Mouse (Mus musculus) 416B (cell line): ENCODE measurements around the gene Tmem204.
A peak's percentile ranks its signal among the peaks of the same experiment; 100 is the strongest.

Experiments used
- DNase-seq: peaks from one replicate; pipeline ENCODE4 v3.0.0; 2011; ENCODE audit warnings: low read depth

Gene Tmem204

GRCm38 (mm10) chr17:25084835-25085385, 1.5 kb upstream of the Tmem204 start:
- no peak for DNase-seq

- DNase-seq, result no peak
Observed at GRCm38 (mm10) chr17:25082887-25083286, 504 bp downstream of the Tmem204 start.

GRCm38 (mm10) chr17:25082081-25082847, 1.1 kb downstream of the Tmem204 start:
- DNase-seq, result peak; percentile 39

GRCm38 (mm10) chr17:25080960-25081381, 2.4 kb downstream of the Tmem204 start:
- DNase-seq, result no peak

DNA sequence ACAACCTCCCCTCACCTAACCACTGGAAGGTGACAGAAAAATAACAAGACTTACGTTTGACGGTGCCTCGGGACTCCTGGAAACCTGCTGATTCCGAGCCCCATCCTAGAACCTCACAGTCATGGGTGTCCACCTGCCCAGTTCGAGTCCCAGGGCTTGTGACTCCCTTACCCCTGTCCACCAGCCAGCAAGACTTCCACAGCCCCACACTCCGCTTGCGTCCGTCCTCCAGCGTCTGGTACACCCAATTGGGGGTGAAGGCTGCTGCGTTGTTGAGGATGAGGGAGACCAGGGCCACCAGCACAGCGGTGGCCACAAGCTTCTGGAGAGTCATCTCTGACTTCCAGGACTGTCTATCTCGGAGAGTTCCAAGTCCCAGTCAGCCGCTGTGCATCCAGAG, 3.2 kb downstream of the Tmem204 start:
- DNase-seq, result no peak

DNA sequence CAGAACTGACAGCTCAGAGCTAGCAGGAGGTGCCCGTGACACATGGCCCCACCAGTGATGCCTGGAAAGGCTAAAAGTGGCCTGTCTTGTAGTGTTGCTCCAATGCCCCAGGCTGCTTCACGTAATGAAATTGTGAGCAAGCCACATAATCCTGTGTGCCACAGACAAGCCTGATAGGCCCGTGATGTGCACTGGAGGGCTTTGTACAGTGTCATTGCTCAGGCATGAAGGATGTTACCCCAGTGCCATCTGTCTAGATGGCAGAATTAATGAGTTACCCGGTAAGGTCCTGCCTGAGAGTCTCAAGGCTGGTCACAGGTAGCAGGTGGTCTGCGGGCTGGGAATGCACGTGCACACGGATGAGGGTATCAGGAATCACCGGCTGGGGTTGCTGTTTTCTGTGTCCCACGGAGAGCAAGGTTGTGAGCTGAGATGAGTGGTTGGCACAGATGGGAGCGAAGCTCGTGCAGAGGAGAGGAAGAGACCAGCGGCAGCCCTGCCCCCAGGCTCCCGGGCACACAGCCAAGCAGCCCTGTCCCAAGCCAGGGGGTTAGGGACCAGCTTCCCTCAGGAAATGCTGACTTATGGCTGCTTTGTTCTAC, 5.5 kb downstream of the Tmem204 start:
- peak; percentile 58 for DNase-seq

DNA sequence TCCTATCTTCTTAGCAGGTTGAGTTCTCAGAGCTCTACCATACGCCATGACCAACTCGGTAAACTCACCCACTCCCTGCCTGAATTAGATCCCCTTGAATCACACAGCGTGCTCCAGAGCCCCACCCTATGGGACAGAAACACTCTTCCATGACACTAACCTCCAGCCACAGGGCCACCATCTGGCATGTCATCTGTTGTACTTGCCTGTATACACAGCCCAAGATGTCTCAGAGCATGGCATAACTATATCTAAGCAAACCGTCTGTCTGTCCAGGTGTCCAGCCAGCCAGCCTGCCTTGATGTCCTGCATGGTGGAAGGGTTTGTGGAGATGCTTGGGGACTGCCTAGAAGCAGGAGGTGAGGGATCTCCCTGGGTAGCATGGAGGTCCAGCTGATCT, 6.5 kb downstream of the Tmem204 start:
- DNase-seq, result no peak

DNA sequence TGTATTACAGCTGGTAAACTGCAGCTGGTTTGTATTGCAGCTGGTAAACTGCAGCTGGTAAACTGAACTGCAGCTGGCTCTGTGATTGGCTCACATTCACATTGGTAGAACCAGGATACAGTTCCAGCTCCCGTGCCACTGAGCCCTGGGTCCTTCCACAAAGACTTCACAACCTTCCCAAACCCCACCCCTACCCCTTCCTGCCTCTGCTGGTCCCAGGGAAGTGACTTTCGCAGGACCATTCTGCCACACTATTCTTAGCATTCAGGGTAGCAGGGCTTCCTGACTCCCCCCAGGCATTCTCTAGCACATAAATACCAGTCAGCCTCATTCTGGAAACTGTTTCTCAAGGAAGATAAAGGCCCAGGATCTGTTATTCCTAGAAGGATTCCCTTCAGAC, 14.7 kb downstream of the Tmem204 start:
- DNase-seq, result no peak

- no peak for DNase-seq
Observed at GRCm38 (mm10) chr17:25067442-25067851, 15.9 kb downstream of the Tmem204 start.

- no peak for DNase-seq
Observed at GRCm38 (mm10) chr17:25066595-25066994, 16.8 kb downstream of the Tmem204 start.

DNA sequence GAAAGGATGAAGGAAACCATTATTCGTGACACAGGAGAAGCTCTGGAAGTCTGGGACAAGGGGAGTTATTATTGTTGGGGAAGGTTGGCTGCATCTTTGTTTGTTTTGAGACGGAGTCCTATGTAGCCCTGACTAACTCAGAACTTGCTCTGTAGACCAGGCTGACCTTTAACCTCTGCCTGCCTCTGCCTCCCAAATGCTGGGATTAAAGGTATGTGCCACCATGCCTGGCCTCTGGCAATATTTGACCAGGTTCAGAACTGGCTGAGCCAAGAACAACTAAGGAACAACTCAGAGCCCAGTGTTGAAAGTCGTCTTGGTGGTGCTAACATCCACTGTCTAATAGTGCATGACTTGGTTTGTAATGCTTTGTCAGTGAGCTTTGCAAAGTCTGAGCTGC, 18.2 kb downstream of the Tmem204 start:
- no peak for DNase-seq

GRCm38 (mm10) chr17:25064351-25064750, 19.0 kb downstream of the Tmem204 start:
- DNase-seq, result no peak

DNA sequence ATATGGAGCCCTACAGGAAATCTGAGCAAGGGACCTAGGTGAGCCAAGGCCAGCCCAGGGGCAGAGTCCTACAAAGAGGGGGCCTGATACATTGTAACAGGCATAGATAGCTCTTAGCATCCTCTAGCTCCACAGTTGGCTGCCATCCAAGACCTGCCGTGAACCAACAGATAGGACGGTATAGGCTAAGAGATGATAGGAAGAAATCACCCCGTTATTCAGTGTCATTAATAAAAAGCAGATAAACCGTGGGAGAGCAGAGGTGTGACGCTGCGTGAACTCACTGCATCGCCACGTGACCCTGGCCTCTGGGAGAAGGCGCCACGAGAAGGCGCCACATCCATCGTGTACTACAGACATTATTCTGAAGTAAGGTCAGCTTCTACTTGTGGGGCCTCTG, 19.5 kb downstream of the Tmem204 start:
- no peak for DNase-seq

GRCm38 (mm10) chr17:25063261-25063660, 20.1 kb downstream of the Tmem204 start:
- DNase-seq, result no peak

DNA sequence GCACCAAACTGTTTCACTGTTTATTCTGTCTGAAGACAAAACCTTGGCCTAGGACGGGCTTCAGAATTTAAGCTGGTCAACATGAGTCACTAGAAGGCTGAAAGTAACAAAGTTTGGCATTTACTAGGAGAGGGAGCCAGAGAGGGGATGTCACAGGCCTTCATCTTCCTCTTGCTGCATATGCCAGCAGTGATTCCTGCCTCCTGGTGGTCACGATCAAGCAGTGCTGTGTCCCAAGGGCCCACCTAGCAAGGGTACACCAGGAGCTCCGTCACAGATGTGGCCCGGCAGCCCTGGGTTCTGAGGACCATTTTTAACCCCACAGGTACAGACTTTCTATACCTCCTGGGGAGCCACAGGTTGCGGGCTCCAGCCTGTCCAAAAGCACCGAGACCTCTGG, 26.4 kb downstream of the Tmem204 start:
- no peak for DNase-seq

DNA sequence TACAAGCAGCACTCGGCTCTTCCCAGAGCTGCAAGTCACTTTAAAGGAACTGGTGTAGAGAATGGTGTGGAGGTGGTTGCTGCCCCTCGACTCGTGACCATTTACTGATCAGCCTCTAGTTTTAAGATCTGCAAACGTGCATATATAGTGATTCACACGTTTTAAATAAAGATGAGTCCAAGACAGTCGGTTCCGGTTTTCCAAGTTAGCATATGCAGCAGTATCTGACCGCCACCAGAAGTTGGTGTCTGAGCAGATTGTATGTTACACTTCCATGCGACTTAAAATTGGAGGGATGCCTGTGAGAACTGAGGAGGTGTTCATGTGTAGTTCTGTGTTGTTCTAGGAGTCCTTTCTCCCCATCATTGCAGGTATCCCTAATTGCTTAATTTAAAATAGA, 30.1 kb downstream of the Tmem204 start:
- DNase-seq, result no peak

- no peak for DNase-seq
Observed at GRCm38 (mm10) chr17:25047143-25047542, 36.2 kb downstream of the Tmem204 start.

GRCm38 (mm10) chr17:25045281-25045680, 38.1 kb downstream of the Tmem204 start:
- DNase-seq, result no peak

GRCm38 (mm10) chr17:25044879-25045278, 38.5 kb downstream of the Tmem204 start:
- DNase-seq, result no peak

- DNase-seq, result peak; percentile 37
Observed at GRCm38 (mm10) chr17:25036183-25036582, 47.2 kb downstream of the Tmem204 start.

GRCm38 (mm10) chr17:25016292-25017132, 66.9 kb downstream of the Tmem204 start:
- DNase-seq, result peak; percentile 90

DNA sequence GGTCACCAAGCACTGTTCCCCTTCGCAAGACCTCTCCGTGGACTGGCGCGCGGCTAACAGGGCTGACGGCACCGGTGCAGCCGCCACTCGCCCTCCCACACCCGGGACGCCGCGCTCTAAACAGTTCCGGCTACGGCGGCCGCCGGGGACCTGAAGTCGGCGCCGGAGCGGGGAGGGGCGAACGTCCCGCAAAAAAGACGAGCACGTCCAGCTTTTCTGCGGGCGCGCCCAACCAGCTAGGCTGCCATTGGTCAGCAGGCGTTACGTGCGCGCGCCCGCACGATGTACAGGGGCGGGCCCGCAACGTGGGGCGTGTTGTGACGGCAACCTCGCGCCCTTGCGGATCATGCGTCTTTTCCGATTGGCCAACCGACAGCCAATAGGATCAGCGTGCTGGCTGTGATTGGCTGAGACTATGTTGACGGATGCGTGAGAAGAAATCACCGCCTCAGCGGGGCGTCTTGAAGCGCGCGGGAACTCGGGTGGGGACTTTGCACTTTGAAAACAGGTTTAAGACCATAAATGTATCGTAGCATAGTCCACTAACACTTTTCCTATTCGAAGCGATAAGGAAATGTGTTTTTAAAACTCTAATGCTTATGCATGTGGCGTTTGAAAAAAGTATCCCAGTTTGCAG, 67.6 kb downstream of the Tmem204 start, which contains the start of the genes Cramp1l and Ift140:
Gene Cramp1l (minus strand): TSS at position 134 of the 637 bp plus-strand sequence.
Gene Ift140 (plus strand): TSS at position 431 of the 637 bp plus-strand sequence.
- peak; percentile 99 for DNase-seq
